Mouse (Mus musculus) megakaryocyte, adult 5-6 weeks (primary cell): Measurements from ENCODE around the gene Rnf187. TPM values are rescaled to one million over a fixed set of nuclear protein-coding genes. Genes with fewer than 3 reads are reported as not detected.
A peak's percentile ranks its signal among the peaks of the same experiment; 100 is the strongest.

Source experiments
- ATAC-seq: 2 replicates; pipeline ENCODE4 v1.8.0; 2016; ENCODE audit warnings: mild to moderate bottlenecking, inconsistent platforms; ENCODE audit not compliant: poor library complexity, severe bottlenecking
- total RNA-seq, 2 experiments: library from RNA; stranded (forward) in 1 of 2; stranded (reverse) in 1 of 2; fragments of 153-499, 151-499 nt in 1 of 2; fragments of 221-1000, 200-1000 nt in 1 of 2; gene quantifications; 2 replicates each; pipeline versions ENCODE4 v1.2.3 to v1.2.4; 2015 to 2017

Rnf187 gene
- total RNA-seq, 2 experiments from 2014 or later, result 42.6 to 61.7 TPM

DNA sequence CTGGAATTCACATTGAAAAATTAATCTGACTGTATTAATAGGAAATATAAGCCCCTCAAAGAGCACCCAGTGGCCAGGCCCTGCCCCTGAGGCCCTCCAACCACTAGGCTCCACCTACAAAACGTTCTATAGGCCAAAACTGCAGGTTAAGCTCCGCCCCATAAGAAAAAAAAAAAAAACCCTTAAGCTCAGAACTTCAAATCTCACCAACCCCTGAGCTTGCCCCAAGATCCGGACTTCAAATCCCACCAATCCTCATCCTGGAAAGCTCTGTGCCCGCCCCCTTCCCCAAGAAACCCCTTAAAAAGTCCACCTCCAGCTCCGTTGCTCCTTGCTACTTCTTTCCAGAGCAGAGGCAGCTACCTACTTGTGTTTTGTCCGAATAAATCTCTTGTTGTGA lies 33.9 kb downstream of the Rnf187 start:
- no peak for ATAC-seq

DNA sequence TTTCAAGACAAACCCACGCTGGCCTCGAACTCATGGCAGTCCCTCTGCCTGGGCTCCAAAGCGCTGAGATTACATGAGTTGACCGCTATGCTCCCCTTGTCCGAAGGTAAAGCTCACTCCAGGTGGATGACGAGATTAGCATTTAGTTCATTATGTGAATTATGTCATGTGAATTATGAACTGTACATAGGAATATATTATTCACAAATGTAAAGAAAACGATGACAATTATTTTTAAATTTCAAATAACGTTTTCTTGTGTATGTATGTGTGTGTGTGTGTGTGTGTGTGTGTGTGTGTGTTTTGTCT lies 34.4 kb downstream of the Rnf187 start:
- ATAC-seq, result no peak

DNA sequence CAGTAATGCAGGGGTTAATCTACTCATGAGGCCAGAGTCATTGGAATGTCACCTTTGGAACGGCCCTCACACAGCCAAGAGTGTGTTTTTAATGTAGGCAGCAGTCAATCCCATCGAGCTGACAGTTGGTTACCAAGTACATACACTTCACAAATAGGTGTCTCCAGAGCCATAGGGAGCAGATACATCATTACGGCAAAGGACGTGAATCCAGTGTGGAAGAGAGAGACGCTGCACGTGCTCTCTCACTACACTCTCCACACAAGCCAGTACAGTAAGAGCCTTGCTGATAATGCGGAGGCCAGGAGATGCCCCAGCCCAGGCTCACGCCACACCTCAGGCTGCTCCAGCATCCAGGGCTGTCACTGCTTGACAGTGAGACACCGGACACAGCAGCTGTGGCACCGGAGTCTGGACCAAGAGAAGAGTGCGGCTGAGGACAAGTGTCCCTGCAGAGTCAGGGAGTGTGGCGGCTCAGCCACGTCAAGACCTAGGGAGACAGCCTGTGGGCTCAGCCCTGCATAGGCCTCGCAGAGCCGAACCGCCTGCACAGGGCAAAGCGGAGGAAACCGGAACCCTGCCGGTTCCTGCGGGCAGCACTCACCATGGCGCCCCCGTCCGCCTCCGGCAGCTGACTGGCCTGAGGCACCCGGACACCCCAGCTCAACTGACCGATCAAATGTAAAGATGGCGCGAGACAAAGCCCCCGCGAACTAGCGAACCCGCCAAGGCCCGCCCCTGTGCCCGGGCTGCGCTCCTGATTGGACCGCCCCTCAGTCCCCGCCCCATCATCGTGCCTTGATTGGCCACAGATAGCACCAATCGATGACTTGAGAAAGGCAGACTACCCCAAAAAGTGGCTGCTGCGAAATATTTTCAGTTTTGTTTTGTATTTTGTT lies 35.0 kb downstream of the Rnf187 start, which contains the start of gene Zfp39:
Gene Zfp39, minus strand, starts transcription at position 715 of the 899 bp plus-strand sequence.
- ATAC-seq, result peak; percentile 95

DNA sequence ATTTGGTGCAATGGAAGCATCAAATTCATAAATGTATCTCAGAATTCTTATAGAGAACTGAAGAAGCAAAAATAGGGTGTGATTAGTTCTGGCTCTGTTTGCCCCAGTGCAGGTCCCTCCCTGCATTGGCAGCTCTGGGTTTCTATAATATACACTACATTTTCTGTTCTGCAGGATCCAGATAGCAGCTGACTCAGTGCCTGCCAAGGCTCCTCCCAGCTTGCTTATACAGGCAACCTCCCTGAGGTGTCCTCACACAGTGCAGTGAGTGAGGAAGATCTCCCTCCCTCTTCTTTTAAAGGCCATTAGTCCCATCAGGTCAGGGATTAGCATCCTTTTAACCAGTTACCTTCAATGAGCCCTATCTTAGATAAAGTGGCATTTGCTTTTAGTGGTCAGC lies 37.6 kb downstream of the Rnf187 start:
- no peak for ATAC-seq

DNA sequence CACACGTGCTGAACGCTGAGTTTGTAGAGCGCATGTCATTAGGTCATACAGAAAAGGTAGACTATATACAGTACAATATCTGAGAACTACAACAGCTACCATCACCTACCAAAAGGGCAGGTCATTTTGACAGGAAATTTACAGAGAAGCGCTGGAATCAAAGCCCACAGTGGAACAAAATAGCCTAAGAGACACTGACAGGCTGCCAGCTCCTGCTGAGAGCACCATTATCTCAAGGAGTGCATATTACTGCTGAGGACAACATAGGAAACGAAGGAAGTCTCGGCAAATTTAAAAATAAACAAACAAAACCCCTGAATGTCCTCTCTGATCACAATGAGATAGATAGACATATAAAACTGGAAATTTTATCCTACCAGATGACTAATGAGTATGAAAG lies 41.2 kb downstream of the Rnf187 start:
- no peak for ATAC-seq

DNA sequence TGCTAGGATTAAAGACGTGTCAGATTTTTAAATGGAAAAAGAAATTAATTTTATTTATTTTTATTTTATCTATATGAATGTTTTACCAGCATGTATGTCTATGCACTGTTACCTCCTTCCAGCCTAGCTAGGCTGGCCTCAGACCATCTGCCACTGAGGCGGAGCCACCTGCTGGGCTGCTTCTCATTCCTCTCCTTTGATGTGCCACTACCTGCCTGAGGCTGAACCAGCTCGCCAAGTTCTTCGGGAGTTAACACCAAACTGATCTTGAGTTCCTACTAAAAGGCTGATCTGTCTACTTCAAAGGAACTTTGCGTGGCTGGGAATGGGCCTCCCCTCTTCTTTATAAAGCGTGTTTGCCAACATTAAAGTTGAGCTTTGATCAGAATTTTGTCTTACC lies 44.3 kb downstream of the Rnf187 start:
- no peak for ATAC-seq

DNA sequence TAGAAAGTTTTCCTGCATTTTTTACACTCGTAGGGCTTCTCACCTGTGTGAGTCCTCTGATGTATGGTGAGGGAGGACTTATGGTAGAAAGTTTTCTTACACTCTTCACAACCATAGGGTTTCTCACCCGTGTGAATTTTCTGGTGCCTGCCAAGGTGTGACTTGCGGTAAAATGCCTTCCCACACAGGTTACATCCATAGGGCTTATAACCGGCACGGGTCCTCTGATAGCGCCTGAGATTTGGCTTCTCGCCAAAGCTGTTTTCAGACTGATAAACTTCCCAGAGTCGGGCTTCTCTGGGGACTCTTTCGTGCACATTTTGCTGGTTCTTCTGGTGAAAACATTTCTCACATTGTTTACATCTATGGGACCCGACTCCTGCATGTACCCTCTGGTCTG lies 48.2 kb downstream of the Rnf187 start:
- ATAC-seq, result no peak

DNA sequence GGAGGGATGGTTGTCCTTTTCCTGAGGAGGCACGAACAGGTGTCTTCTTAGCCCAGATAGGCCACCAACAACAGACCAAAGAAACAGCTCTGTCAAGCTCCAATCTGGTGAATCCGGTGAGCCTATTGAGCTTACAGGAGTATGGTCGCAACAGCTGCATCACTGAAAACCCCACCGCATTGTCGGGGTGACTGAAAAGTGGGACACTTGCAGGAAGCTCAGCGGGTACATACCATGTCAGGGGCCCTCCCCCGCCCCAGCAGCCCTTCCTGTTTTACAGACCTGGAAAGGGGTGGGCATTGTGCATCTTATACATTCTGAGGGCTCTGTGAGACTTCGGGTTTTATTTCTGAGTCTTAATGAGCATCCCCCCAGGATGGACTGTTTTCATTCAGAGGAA lies 55.0 kb downstream of the Rnf187 start:
- ATAC-seq, result no peak

Other genes with a start within 250 kb of the Rnf187 start
- not detected in 2 replicates for gene Olfr319, start 239.8 kb downstream of the Rnf187 start, total RNA-seq (2015)
- not detected in 2 replicates for gene Olfr319, start 239.8 kb downstream of the Rnf187 start, total RNA-seq (2017)
- not detected in 2 replicates for gene Olfr318, start 214.9 kb downstream of the Rnf187 start, total RNA-seq (2015)
- gene Olfr318, start 214.9 kb downstream of the Rnf187 start, total RNA-seq (2017), result not detected in 2 replicates
- gene Olfr317, start 199.7 kb downstream of the Rnf187 start, total RNA-seq (2015), result not detected in 2 replicates
- gene Olfr317, start 199.7 kb downstream of the Rnf187 start, total RNA-seq (2017), result not detected in 2 replicates
- gene Olfr316, start 186.2 kb downstream of the Rnf187 start, total RNA-seq (2015), result not detected in 2 replicates
- gene Olfr316, start 186.2 kb downstream of the Rnf187 start, total RNA-seq (2017), result not detected in 2 replicates
- gene Olfr315, start 165.7 kb downstream of the Rnf187 start, total RNA-seq (2015), result not detected in 2 replicates
- gene Olfr315, start 165.7 kb downstream of the Rnf187 start, total RNA-seq (2017), result not detected in 2 replicates
- not detected in 2 replicates for gene Olfr314, start 156.0 kb downstream of the Rnf187 start, total RNA-seq (2015)
- not detected in 2 replicates for gene Olfr314, start 156.0 kb downstream of the Rnf187 start, total RNA-seq (2017)
- gene Fam183b, start 137.0 kb downstream of the Rnf187 start, total RNA-seq (2015), result not detected in 2 replicates
- not detected in 2 replicates for gene Fam183b, start 137.0 kb downstream of the Rnf187 start, total RNA-seq (2017)
- not detected in 2 replicates for gene Olfr313, start 123.9 kb downstream of the Rnf187 start, total RNA-seq (2015)
- gene Olfr313, start 123.9 kb downstream of the Rnf187 start, total RNA-seq (2017), result not detected in 2 replicates
- gene Olfr312, start 109.7 kb downstream of the Rnf187 start, total RNA-seq (2015), result not detected in 2 replicates
- not detected in 2 replicates for gene Olfr312, start 109.7 kb downstream of the Rnf187 start, total RNA-seq (2017)
- gene Olfr311, start 99.7 kb downstream of the Rnf187 start, total RNA-seq (2015), result not detected in 2 replicates
- not detected in 2 replicates for gene Olfr311, start 99.7 kb downstream of the Rnf187 start, total RNA-seq (2017)
- 2.0 and 3.7 TPM in 2 replicates for gene Gm12258, start 91.8 kb downstream of the Rnf187 start, total RNA-seq (2015)
- 2.0 and 4.7 TPM in 2 replicates for gene Gm12258, start 91.8 kb downstream of the Rnf187 start, total RNA-seq (2017)
- gene 2810021J22Rik, start 71.7 kb downstream of the Rnf187 start, total RNA-seq (2015), result 1.6 and 3.0 TPM in 2 replicates
- gene 2810021J22Rik, start 71.7 kb downstream of the Rnf187 start, total RNA-seq (2017), result 3.2 and 5.8 TPM in 2 replicates
- gene Zfp39, start 34.7 kb downstream of the Rnf187 start, total RNA-seq (2015), result 12.5 and 13.3 TPM in 2 replicates
- 8.2 and 8.6 TPM in 2 replicates for gene Zfp39, start 34.7 kb downstream of the Rnf187 start, total RNA-seq (2017)
- gene Btnl10, start 21.0 kb downstream of the Rnf187 start, total RNA-seq (2015), result 0.94 and 1.8 TPM in 2 replicates
- gene Btnl10, start 21.0 kb downstream of the Rnf187 start, total RNA-seq (2017), result 1.2 and 2.8 TPM in 2 replicates
- gene Hist3h2ba, start 10.0 kb upstream of the Rnf187 start, total RNA-seq (2015), result 4.6 and 6.9 TPM in 2 replicates
- 5.4 and 10.9 TPM in 2 replicates for gene Hist3h2ba, start 10.0 kb upstream of the Rnf187 start, total RNA-seq (2017)
- 20.6 and 24.9 TPM in 2 replicates for gene Hist3h2a, start 15.8 kb upstream of the Rnf187 start, total RNA-seq (2015)
- 267 and 273 TPM in 2 replicates for gene Hist3h2a, start 15.8 kb upstream of the Rnf187 start, total RNA-seq (2017)
- not detected in 2 replicates for gene Trim17, start 15.8 kb upstream of the Rnf187 start, total RNA-seq (2015)
- gene Trim17, start 15.8 kb upstream of the Rnf187 start, total RNA-seq (2017), result 0.07 TPM in 1 of 2 replicates, not detected in the other
- gene Trim11, start 39.2 kb upstream of the Rnf187 start, total RNA-seq (2015), result 22.2 and 26.7 TPM in 2 replicates
- gene Trim11, start 39.2 kb upstream of the Rnf187 start, total RNA-seq (2017), result 30.0 and 33.2 TPM in 2 replicates
- gene Obscn, start 197.5 kb upstream of the Rnf187 start, total RNA-seq (2015), result not detected in 2 replicates
- gene Obscn, start 197.5 kb upstream of the Rnf187 start, total RNA-seq (2017), result not detected in 2 replicates
- gene Iba57, start 224.8 kb upstream of the Rnf187 start, total RNA-seq (2015), result 0.71 and 1.2 TPM in 2 replicates
- 1.1 and 2.4 TPM in 2 replicates for gene Iba57, start 224.8 kb upstream of the Rnf187 start, total RNA-seq (2017)
- gene Gjc2, start 244.3 kb upstream of the Rnf187 start, total RNA-seq (2015), result not detected in 2 replicates
- not detected in 2 replicates for gene Gjc2, start 244.3 kb upstream of the Rnf187 start, total RNA-seq (2017)